Mouse (Mus musculus): ENCODE measurements at regions not wholly inside any gene's neighbourhood (a gene's known extent, or its start where the extent isn't known, plus 50 kb on each side); places are given as distances from the start of the nearest gene placed in this dataset.
"Not testable (repeated sequence)": the region's sequence is repeated elsewhere in the genome, so short reads cannot be mapped to it uniquely, and the experiment has no call there.

DNA sequence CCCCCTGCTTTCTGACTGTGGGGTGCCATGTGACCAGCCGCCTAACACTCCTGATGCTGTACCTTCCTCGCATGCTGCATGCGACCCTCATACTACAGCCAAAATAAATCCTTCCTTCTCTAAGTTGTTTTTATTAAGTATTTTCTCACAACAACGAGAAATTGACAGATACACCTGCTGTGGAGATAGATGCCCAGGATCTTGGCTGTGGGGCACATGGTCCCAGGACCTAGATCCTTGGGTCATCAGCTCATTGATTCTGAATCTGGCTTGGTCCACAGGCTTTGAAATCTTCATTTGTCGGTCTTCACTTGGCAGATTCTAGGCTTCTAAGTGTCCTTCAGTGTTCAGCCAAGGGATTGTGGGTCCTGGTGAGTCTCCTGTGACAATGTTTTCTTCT is 100.4 kb upstream of the Gm5148 start:
- Histone ChIP-seq H3K36me3 (no peaks in the 10 kb centered on the region), H3K9me3 (no peaks in the 10 kb centered on the region), H3K27me3 (no peaks in the 10 kb centered on the region), H3K9ac (no peak overlapping the region), H3K4me2 (no peak overlapping the region), H3K4me1 (no peaks in the 10 kb centered on the region), H3K27ac (no peak overlapping the region), H3K4me3 (no peak overlapping the region)
- ATAC-seq (ENCODE audit: borderline replicate concordance, extremely low read depth, low FRiP score, low TSS enrichment) = no peak
- 93% methylated on average over 5 of the region's 5 CpGs for WGBS

DNA sequence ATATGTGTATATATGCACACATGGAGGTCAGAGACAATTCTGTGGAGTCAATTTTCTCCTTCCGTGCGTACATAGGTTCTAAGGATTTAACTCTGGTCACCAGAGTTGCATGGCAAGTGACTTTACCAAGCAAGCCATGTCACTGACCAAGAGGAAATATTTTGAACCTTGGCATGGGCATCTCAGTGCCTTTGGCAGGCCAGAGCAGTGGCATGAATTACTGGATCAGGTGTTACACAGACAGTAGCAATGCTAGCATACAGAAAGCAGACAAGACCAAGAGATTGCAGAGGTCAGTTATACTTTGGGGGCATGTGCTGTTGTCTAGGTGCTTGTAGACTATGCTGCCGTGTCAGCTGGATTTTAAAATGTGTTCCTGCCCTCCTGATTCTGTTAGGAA is 95.2 kb upstream of the Gm5148 start:
- 62% methylated on average over 3 of the region's 3 CpGs for WGBS
- ATAC-seq (ENCODE audit: borderline replicate concordance, extremely low read depth, low FRiP score, low TSS enrichment) = no peak
- no peak overlapping the region for H3K4me2 ChIP-seq

DNA sequence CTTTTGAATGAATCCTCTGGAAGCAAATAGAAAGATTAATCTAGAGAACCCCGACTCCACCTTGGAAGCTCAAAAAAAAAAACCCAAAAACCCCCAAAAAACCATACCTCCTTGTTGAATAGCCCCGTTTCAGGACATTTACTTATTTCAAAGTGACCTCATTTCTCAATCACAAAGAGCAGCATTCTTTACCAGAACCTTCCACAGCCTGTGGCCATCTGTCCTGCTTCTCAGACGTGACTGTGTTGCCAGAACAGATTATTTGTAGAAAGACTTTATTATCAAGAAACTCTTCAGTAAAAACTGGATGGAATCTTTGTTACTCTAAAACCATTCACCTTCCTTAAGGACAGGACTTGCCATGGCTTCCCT is 93.1 kb upstream of the Gm5148 start:
- no peak for ATAC-seq (ENCODE audit: borderline replicate concordance, extremely low read depth, low FRiP score, low TSS enrichment)
- H3K9ac ChIP-seq = no peak overlapping the region
- H3K27ac ChIP-seq = no peak overlapping the region
- no peak overlapping the region for H3K4me2 ChIP-seq
- H3K27me3 ChIP-seq = no peaks in the 10 kb centered on the region
- WGBS = 75% methylated on average over 3 of the region's 3 CpGs
- no peaks in the 10 kb centered on the region for H3K9me3 ChIP-seq
- no peak overlapping the region for H3K4me3 ChIP-seq
- no peaks in the 10 kb centered on the region for H3K4me1 ChIP-seq
- no peaks in the 10 kb centered on the region for H3K36me3 ChIP-seq

More for the DNA sequence above, 95.2 kb upstream of the Gm5148 start:
- no peak overlapping the region for H3K27ac ChIP-seq
- H3K27me3 ChIP-seq = no peaks in the 10 kb centered on the region
- H3K4me1 ChIP-seq = no peaks in the 10 kb centered on the region
- H3K36me3 ChIP-seq = no peaks in the 10 kb centered on the region
- H3K9ac ChIP-seq = no peak overlapping the region
- H3K4me3 ChIP-seq = no peak overlapping the region
- H3K9me3 ChIP-seq = no peaks in the 10 kb centered on the region

DNA sequence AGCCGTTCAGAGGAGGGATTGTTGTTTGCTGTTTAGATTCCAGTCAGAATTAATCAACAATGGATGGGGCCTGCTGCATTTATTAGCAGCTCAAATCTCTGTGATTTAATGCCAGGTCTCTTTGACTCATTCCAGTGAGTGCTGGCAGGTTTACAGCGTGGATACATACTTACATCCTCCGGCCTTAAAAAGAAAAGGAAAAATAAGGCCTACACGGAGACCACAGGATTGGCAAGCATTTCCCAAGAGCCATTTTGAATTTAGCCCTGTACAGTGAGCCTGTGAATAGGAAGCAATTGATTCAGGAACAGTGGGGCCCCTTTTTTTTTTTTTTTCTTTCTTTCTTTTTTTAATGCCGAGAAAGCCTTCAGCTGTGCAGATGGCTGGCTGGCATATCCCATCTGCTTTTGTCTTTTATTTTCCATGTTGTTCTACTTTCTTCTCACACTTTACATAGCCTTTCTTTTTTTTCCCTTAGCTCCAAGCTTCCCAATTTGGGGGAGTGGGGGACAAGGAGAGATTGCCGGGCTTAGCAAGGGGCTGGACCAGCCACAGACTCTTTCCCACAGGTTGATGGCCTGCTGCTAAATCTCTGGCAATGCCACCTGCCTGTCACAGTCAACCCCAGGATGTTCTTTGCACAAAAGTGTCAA is 92.6 kb upstream of the Gm5148 start:
- Histone ChIP-seq H3K27me3 (no peaks in the 10 kb centered on the region), H3K9ac (no peak overlapping the region), H3K27ac (no peak overlapping the region), H3K4me1 (no peaks in the 10 kb centered on the region), H3K36me3 (no peaks in the 10 kb centered on the region), H3K4me3 (no peak overlapping the region), H3K4me2 (no peak overlapping the region), H3K9me3 (no peaks in the 10 kb centered on the region)
- ATAC-seq (ENCODE audit: borderline replicate concordance, extremely low read depth, low FRiP score, low TSS enrichment) = no peak
- WGBS = 60% methylated on average over 6 of the region's 6 CpGs

GRCm38 (mm10) chr3:37815771-37816170 is 91.5 kb upstream of the Gm5148 start:
- no peak overlapping the region for H3K9ac ChIP-seq
- no peaks in the 10 kb centered on the region for H3K27me3 ChIP-seq
- H3K4me1 ChIP-seq = no peaks in the 10 kb centered on the region
- H3K4me3 ChIP-seq = no peak overlapping the region
- 85% methylated on average over 6 of the region's 6 CpGs for WGBS
- no peaks in the 10 kb centered on the region for H3K36me3 ChIP-seq
- no peak for ATAC-seq (ENCODE audit: borderline replicate concordance, extremely low read depth, low FRiP score, low TSS enrichment)
- H3K27ac ChIP-seq = no peak overlapping the region
- H3K9me3 ChIP-seq = no peaks in the 10 kb centered on the region
- no peak overlapping the region for H3K4me2 ChIP-seq

- H3K4me2 ChIP-seq = no peak overlapping the region
- WGBS = 79% methylated on average over 3 of the region's 3 CpGs
- H3K27me3 ChIP-seq = no peaks in the 10 kb centered on the region
- no peak overlapping the region for H3K9ac ChIP-seq
- H3K4me3 ChIP-seq = no peak overlapping the region
- no peaks in the 10 kb centered on the region for H3K4me1 ChIP-seq
- ATAC-seq (ENCODE audit: borderline replicate concordance, extremely low read depth, low FRiP score, low TSS enrichment) = no peak
- no peak overlapping the region for H3K27ac ChIP-seq
- H3K36me3 ChIP-seq = no peaks in the 10 kb centered on the region
- H3K9me3 ChIP-seq = no peaks in the 10 kb centered on the region
These were observed 88.6 kb upstream of the Gm5148 start for GRCm38 (mm10) chr3:37812936-37813335.

DNA sequence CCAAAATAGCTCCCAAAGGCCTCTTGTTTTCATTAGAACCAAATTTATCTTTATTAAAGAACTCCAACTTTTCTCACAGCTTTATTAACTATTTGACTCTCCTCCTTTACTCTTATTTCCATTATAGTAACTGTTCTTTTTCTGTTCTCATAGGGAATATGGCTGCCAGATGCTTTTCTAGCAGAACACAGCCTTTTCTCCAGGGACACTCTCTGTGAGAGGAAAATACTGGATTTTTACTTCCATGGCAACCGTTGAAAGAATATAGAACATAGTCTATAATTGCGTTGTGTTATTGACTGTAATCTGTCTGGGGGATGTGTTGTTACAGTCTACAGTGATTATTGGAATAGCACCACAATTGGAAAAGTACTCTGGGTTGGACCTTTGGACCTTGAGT is 87.1 kb upstream of the Gm5148 start:
- no peak overlapping the region for H3K4me2 ChIP-seq
- H3K9ac ChIP-seq = no peak overlapping the region
- no peaks in the 10 kb centered on the region for H3K9me3 ChIP-seq
- no peaks in the 10 kb centered on the region for H3K36me3 ChIP-seq
- no peak overlapping the region for H3K27ac ChIP-seq
- ATAC-seq (ENCODE audit: borderline replicate concordance, extremely low read depth, low FRiP score, low TSS enrichment) = no peak
- WGBS = 92% methylated on average over 2 of the region's 2 CpGs
- H3K27me3 ChIP-seq = no peaks in the 10 kb centered on the region
- H3K4me1 ChIP-seq = no peaks in the 10 kb centered on the region
- H3K4me3 ChIP-seq = no peak overlapping the region

DNA sequence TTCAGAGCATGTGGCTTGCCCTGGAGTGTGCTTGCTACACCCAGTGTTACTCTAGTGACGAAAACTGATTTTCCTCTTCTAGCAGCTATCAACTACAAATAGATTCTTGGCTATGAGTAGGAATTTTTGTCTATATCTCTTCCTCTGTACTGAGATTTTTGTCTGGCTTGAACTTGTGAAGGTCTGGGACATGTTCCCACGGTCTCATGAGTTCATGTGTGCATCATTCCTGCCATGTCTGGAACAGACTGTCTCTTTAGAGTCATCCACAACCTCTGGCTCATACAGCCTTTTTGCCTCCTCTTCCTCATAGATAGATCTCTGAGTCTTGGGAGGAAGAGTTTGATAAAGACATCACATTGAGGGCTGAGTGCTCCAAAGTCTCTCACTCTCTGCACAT is 86.5 kb upstream of the Gm5148 start:
- Histone ChIP-seq H3K27ac (no peak overlapping the region), H3K4me1 (no peaks in the 10 kb centered on the region), H3K36me3 (no peaks in the 10 kb centered on the region), H3K9ac (no peak overlapping the region), H3K4me3 (no peak overlapping the region), H3K9me3 (no peaks in the 10 kb centered on the region), H3K27me3 (no peaks in the 10 kb centered on the region), H3K4me2 (no peak overlapping the region)
- ATAC-seq (ENCODE audit: borderline replicate concordance, extremely low read depth, low FRiP score, low TSS enrichment) = no peak
- WGBS = 81% methylated on average over 2 of the region's 2 CpGs

- Histone ChIP-seq H3K4me1 (0 out of 2 replicates have a peak, but pooled peaks cover 5% of the 10 kb centered on the region), H3K4me2 (no peak overlapping the region), H3K27me3 (no peaks in the 10 kb centered on the region), H3K9ac (no peak overlapping the region), H3K27ac (no peak overlapping the region), H3K36me3 (no peaks in the 10 kb centered on the region), H3K9me3 (no peaks in the 10 kb centered on the region), H3K4me3 (no peak overlapping the region)
- ATAC-seq (ENCODE audit: borderline replicate concordance, extremely low read depth, low FRiP score, low TSS enrichment) = no peak
- WGBS = 37% methylated on average over 6 of the region's 6 CpGs
These were observed 81.5 kb upstream of the Gm5148 start for GRCm38 (mm10) chr3:37805805-37806148.

GRCm38 (mm10) chr3:37804941-37805804 is 80.9 kb upstream of the Gm5148 start:
- 83% methylated on average over 9 of the region's 9 CpGs for WGBS
- Histone ChIP-seq H3K36me3 (no peaks in the 10 kb centered on the region), H3K27me3 (no peaks in the 10 kb centered on the region), H3K9ac (no peak overlapping the region), H3K9me3 (no peaks in the 10 kb centered on the region), H3K4me3 (no peak overlapping the region), H3K4me2 (no peak overlapping the region), H3K4me1 (0 out of 2 replicates have a peak, but pooled peaks cover 5% of the 10 kb centered on the region), H3K27ac (no peak overlapping the region)
- ATAC-seq (ENCODE audit: borderline replicate concordance, extremely low read depth, low FRiP score, low TSS enrichment) = no peak

- 0 out of 2 replicates have a peak overlapping the region, but pooled peaks have one; percentile 19 for H3K27ac ChIP-seq
- ATAC-seq (ENCODE audit: borderline replicate concordance, extremely low read depth, low FRiP score, low TSS enrichment) = no peak
- no peak overlapping the region for H3K9ac ChIP-seq
- 24% methylated on average over 5 of the region's 5 CpGs for WGBS
- 0 out of 2 replicates have a peak, but pooled peaks cover 5% of the 10 kb centered on the region for H3K4me1 ChIP-seq
- H3K9me3 ChIP-seq = no peaks in the 10 kb centered on the region
- no peaks in the 10 kb centered on the region for H3K27me3 ChIP-seq
- no peaks in the 10 kb centered on the region for H3K36me3 ChIP-seq
- H3K4me3 ChIP-seq = no peak overlapping the region
- H3K4me2 ChIP-seq = no peak overlapping the region
These were observed 80.0 kb upstream of the Gm5148 start for GRCm38 (mm10) chr3:37804261-37804660.

DNA sequence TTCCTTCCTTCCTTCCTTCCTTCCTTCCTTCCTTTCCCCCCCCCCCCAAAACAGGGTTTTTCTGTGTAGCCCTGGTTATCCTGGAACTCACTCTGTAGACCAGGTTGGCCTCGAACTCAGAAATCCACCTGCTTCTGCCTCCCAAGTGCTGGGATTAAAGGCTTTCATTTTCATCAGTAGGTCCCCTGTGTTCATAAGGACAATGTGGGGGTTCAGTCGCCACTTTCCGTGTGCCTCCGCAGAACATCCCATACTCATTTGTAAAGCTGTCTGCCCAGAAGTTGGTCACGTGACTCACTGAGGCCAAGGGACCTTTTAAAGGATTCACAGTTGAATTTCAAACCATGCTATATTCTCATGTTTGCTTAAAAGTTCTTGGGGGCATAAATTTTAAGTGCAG is 79.5 kb upstream of the Gm5148 start:
- H3K4me2 ChIP-seq; H3K9ac ChIP-seq; H3K27me3 ChIP-seq; H3K27ac ChIP-seq; H3K36me3 ChIP-seq; ATAC-seq (ENCODE audit: borderline replicate concordance, extremely low read depth, low FRiP score, low TSS enrichment); H3K4me1 ChIP-seq; H3K4me3 ChIP-seq; H3K9me3 ChIP-seq: not testable (repeated sequence)
- WGBS = 86% methylated on average over 5 of the region's 5 CpGs

Measured in lung, embryonic 15.5 days (tissue).